Mouse (Mus musculus) cortical plate, adult 2 months (tissue): ENCODE results near the gene Gm35315. TPM values are rescaled to one million over a fixed set of nuclear protein-coding genes. Genes with fewer than 3 reads are reported as not detected.
A peak's percentile ranks its signal among the peaks of the same experiment; 100 is the strongest.

Source experiments
- H3K27ac ChIP-seq: fragments of 200-500 bp; 2 replicates; pipeline ENCODE4 v1.5.1; 2012; ENCODE audit warnings: low read length, control low read depth, inconsistent platforms; ENCODE audit not compliant: insufficient read depth
- H3K4me1 ChIP-seq: fragments of 200-500 bp; 2 replicates; pipeline ENCODE4 v1.6.1; 2011; ENCODE audit warnings: low read length; ENCODE audit not compliant: control insufficient read depth, insufficient read depth
- H3K4me3 ChIP-seq: fragments of 200-500 bp; 2 replicates; pipeline ENCODE4 v1.5.1; 2011; ENCODE audit warnings: mild to moderate bottlenecking, low read length, control low read depth; ENCODE audit not compliant: insufficient read depth
- CTCF ChIP-seq: fragments of 200-500 bp; IDR thresholded peaks from 2 replicates; pipeline ENCODE4 v1.5.1; 2011; ENCODE audit warnings: mild to moderate bottlenecking, control low read depth, low read length; ENCODE audit not compliant: insufficient read depth; ENCODE audit errors: extremely low read depth
- POLR2A ChIP-seq: fragments of 200-500 bp; IDR thresholded peaks from 2 replicates; pipeline ENCODE4 v1.6.1; 2011; ENCODE audit warnings: mild to moderate bottlenecking, low read length, control low read depth; ENCODE audit not compliant: insufficient read depth; ENCODE audit errors: extremely low read depth
- polyA plus RNA-seq: library from polyadenylated mRNA; depleted of rRNA; stranded (reverse); fragments of >200 nt; gene quantifications from 2 replicates; pipeline ENCODE4 v1.2.3, GENCODE M21; 2012

The Gm35315 gene
- polyA plus RNA-seq, 1 experiment: 0.77 TPM

DNA sequence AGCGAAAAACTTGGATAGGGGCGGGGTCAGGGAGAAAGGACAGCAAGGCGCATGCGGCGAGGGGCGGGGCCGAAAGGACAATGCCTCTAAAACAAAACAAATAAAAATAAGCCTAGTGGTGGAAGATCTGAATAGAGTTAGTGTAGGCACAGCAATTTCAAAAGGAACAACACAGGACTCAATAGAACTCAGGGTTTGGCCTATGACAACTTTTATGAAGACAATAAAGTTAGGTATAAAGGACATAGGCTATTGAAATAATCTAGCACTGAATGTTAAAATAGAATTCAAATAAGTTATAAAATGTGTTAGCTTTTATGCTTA is 14.0 kb upstream of the Gm35315 start:
- Histone ChIP-seq H3K4me1 (no peaks in the 10 kb centered on the region), H3K27ac (no peak overlapping the region), H3K4me3 (peak overlapping the region; percentile 67; the same call in 1 of the 2 replicates)
- TF ChIP-seq CTCF (no peak), POLR2A (no peak)

DNA sequence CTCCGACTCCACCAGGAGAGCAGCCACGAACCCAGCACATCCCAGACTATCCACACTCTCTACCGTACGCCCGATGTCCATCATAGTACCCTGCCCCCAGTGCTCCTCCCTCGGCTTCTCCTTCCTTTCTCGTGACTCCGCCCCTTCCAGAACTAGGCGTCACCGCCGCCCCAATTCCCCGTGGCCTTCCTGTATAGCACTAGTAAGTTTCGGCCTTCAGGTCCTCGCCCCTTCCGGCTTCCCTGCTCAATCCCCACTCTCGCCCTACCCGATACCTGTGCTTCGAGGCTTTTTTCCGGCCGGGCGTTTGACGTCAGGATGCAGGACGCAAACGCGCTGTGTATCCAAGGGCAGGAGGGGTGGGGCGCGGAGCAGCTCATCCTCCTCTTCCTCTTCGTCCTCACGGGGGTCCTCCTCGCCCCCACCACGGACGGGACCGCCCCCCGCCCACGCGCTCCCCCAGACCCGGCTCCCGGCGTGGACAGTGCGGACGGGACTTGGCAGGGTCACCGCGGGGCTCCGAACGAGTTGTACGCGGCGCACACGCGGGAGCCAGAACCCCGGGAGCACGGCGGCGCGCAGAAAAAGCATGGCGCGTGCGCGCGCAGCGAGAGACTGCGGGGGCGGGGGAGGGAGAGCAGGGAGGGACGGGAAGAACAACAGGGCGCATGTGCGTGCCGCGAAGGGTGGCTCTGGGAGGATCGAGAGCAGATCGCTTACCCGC is 13.5 kb upstream of the Gm35315 start, which contains the start of gene Gtpbp6:
Gene Gtpbp6, minus strand, starts transcription at position 617 of the 724 bp plus-strand sequence.
- TF ChIP-seq POLR2A (peak; percentile 44), CTCF (no peak)

DNA sequence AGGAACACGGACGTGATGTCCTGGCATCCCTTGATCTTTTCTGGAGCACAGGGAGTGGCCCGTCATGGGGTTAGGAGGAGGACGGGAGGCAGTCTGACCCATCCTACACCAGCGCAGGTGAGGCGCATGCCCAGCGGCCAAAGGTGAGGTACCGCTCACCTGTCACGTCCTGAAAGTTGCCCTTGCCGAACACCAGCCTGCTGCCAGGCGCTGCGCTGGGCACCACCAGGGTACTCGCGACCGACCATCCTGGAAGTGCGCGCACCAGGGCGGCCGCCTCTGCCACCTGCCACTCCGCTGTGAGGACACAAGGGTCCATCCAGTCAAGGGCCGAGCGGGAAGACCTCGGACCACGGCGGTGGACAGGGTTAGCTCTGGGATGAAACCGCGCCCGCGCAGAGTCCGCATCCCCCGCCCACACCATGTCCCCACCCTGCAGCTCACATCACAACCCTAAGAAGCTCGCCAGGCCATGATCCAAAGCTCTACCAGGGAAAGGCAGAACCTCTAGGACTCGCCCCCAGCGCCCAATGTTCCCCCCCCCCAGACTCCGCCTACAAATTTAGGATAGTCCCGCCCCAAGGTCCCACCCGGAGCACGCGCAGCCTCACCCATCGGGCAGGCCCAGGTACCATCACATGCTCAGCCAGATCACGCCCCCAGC is 12.8 kb upstream of the Gm35315 start:
- Histone ChIP-seq H3K4me1 (no peaks in the 10 kb centered on the region), H3K27ac (peak overlapping the region; percentile 41; the same call in 1 of the 2 replicates), H3K4me3 (peak overlapping the region; percentile 67)
- TF ChIP-seq POLR2A (no peak), CTCF (no peak)

More for the DNA sequence above, 13.5 kb upstream of the Gm35315 start, which contains the start of gene Gtpbp6:
- Histone ChIP-seq H3K4me3 (peak within 1 kb of the TSS; percentile 67), H3K27ac (peak within 1 kb of the TSS; percentile 41; the same call in 1 of the 2 replicates), H3K4me1 (no peaks in the 10 kb centered on the region)

DNA sequence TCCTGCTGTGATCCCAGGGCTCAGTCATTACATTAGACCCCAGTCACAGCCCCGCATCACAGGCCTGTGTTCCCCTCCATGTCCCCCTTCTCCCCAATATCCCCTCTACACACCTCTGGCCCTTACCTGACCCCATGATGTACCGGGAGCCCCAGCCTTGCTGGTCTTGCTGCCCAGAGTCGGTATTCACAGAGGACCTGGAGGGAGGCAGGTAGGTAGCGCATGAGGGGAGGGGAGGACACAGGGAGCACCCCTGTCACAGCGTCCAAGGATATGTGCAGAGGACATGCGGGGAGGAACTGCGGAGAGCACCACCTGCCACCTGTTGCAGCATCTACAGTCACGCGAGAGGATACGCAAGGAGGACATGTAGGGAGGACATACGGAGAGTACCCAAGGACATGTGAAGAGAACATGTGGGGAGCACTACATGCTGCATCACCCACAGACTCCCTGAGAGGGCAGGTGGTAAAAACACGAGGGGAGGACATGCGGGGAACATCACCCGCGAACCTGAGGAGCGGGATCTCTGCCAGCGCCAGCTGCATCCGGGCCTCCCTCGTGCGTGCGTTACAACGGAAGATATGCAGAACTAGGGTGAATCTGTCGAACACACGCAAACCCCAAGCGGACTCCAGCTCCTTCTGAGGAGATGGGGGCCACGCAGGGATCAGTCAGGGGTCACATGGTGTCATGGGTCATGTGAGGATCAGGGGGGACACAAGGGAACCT is 12.1 kb upstream of the Gm35315 start:
- Histone ChIP-seq H3K4me3 (peak overlapping the region; percentile 67), H3K4me1 (no peaks in the 10 kb centered on the region), H3K27ac (0 out of 2 replicates have a peak overlapping the region, but pooled peaks have one; percentile 41)
- TF ChIP-seq POLR2A: no peak
- TF ChIP-seq CTCF: no peak

DNA sequence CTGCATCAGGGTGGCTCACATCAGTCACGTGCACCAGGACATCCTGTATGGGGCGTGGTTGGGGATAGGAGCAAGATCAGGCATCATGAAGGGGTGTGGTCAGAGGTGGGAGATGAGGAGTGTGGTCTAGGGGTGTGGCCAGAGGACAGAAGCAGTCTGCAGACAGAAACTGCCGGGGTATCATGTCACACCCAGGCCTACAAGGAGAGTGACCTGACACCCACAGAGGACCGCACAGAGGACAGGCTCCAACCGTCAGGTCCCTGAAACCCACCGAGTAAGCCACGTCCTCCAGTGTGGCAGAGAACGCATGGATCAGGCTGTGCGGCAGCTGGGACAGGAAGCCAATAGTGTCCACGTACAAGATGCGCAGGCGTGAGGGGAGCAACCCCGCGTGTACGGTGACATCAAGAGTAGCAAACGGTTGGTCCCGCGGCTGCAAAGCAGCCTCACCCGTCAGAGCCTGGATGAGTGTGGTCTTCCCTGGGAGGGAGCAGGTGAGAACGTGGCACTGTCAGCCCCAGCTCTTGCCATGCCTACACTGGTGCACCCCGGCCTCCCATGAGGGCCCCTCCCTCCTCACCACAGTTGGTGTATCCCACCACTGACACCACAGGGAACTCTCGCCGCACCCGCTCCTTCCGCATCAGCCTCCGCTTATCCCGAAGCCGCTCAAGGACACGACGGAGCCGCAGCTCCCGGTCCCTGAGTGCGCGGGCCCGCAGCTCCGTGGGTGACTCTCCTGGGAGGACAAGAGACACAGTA is 10.6 kb upstream of the Gm35315 start:
- H3K4me3 ChIP-seq: no peak overlapping the region
- no peak overlapping the region for H3K27ac ChIP-seq
- TF ChIP-seq POLR2A (peak; percentile 14; the same call in 1 of the 2 replicates), CTCF (no peak)
- H3K4me1 ChIP-seq: no peaks in the 10 kb centered on the region

DNA sequence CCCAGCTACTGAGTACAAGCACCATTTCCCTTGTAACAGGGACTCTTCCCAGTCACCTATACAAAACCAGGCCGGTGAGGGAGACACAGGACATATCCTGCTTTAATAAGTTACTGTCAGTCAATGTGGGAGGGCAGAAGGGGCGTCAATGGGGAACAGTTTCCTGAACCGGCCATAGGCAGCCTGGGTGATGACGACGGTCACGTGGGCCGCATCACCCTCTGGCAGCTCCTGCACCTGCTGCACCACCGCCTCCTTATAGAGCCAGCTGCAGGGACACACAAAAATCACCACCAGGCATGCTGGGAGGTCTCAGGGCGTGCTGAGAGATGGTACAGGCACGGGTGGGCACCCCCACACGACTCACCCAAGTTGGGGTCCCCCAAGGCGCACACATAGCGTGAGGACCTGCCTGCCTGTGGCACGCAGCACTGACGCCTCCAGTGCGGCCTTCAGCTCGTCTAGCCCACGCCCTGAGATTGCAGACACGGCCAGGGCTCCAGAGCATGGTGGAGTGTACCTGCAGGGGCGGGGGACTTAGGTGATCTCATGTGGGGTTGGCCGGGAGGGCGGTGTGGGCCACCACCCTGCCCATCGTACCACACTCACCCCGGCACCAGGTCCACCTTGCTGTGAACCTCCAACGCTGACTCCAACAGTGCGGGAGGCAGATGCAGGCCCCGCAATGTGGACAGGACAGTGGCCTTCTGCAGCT is 9.8 kb upstream of the Gm35315 start:
- Histone ChIP-seq H3K4me3 (no peak overlapping the region), H3K27ac (no peak overlapping the region), H3K4me1 (no peaks in the 10 kb centered on the region)
- TF ChIP-seq POLR2A (no peak), CTCF (no peak)

DNA sequence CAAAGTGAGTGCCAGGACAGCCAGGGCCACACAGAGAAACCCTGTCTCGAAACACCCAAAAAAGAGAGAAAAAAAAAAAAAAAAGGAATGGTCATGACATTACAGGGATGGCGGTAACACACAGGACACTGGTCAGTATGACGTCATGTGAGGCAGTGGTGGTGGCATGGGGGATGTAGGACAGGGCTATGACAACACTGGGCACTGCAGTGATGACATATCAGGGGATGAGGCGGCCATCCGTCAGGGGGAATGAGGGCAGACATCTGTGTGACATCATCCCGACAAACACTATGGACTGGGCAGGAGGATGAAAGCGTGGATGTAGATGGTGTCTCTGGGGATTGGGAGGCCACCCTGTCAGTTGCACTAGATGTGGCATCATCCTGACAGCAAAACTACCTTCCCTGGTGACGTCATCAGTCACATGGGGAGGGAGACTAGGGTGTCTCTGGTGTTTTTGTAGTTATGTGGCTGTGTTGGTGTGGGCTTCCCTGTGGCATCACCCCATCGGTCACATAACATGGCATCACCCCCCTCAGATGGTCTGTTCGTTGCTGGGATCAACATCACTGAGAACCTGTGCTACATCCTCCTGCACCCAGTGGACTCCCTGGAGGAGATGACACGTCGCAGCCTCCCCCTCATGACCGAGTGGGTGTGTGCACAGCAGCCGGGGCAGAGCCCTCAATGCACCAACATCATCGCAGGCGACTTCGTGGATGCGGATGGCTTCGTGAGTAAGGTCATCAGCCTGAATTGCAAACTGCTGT is 8.8 kb upstream of the Gm35315 start:
- TF ChIP-seq POLR2A (peak; percentile 35; the same call in 1 of the 2 replicates), CTCF (no peak)
- Histone ChIP-seq H3K4me3 (no peak overlapping the region), H3K27ac (no peak overlapping the region), H3K4me1 (no peaks in the 10 kb centered on the region)

DNA sequence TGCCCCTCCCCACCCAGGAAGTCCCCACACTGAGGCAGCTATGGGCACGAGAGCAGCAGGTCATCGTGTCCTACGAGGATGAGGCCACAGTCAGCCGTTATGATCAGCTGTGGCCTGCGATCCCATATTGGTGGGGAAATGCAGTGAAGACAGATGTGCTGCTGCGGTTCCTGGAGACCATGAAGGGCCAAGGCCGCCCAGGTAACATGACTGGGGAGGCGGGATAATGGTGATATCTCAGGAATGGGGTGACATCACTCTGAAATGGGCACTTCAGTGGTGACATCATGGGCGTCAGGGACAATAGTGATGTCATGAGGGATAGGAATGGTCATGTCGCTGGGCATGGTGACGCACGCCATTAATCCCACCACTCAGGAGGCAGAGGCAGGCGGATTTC is 8.2 kb upstream of the Gm35315 start:
- no peak overlapping the region for H3K27ac ChIP-seq
- H3K4me3 ChIP-seq: peak overlapping the region; percentile 57; the same call in 1 of the 2 replicates
- no peak for TF ChIP-seq CTCF
- TF ChIP-seq POLR2A: no peak
- H3K4me1 ChIP-seq: no peaks in the 10 kb centered on the region
